Mouse (Mus musculus) B cell, adult 67 days (primary cell): Measurements from ENCODE around the gene Ruvbl2. TPM values are rescaled to one million over a fixed set of nuclear protein-coding genes. Genes with fewer than 3 reads are reported as not detected.

ENCODE experiments used
- total RNA-seq, 2 experiments: library from RNA; stranded (reverse); gene quantifications; 4 replicates each; pipeline ENCODE4 v1.2.4; 2023

Gene Ruvbl2
- 10 to 100 TPM; 48.0 to 56.3 TPM for total RNA-seq

DNA sequence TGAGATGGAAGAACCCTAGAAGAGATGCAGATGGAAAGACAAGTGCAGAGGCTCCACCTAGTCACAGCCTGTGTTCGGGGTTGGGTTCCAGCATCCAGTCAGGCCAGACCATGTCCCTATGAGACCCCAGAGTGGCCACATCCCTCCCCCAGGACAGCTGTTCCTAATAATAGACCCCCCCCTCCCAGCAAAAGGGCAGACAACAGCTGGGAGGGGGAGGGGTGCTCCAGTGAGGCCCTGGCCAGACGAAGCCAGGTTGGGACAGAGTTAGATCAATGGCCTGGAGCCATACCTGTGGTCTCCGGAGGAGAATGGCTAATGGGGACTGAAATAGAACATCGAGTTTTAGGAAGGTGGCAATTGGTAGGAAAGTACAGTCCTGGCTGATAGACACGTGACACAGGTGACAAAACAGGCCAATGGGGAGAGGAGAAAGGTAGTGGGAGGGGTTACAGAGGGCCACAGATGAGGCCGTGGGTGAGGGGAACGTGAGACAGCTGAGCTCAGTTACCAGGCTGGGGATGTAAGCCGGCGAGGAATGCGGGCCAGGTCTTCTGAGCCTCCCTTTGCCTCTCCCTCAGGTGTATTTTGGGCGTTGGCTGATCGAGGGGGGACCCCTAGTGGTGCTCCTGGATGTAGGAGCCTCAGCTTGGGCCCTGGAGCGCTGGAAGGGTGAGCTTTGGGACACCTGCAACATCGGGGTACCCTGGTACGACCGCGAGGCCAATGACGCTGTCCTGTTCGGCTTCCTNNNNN lies at the start of gene Ruvbl2:
Ruvbl2 (minus strand) TSS at position 576 of the 756 bp plus-strand sequence.

DNA sequence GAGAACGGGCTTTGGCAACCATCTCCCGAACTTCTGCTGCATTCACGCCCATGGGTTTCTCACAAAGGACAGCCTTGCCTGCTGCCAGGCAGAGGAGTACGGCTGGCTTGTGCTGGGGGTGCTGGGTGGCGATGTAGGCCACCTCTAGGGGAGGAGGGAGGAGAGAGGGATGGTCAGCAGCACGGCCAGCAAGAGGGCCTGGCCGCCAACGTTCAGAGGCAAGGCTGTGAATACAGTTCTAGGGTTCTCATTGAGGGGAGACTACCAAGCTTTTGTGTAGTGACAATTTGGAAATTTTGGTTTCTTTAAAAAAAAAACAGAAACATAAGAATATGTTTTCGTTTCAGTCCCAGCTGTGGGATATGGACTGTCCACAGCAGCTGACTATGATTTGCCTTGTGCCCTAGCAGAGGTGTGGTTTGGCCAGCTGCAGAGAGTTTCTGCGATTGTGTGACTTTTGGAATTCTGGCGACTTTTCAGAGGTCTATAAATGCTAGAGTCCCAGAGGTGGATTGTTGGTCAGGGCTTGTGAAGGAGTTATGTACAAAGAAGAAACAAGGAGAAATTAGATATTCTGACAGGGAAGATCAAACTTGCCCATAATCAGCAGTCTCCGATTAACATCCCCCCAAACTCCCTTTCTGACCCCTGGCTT lies 49.0 kb upstream of the Ruvbl2 start, which contains the start of gene Gm45808:
Gm45808 (minus strand) TSS at position 51 of the 655 bp plus-strand sequence.

DNA sequence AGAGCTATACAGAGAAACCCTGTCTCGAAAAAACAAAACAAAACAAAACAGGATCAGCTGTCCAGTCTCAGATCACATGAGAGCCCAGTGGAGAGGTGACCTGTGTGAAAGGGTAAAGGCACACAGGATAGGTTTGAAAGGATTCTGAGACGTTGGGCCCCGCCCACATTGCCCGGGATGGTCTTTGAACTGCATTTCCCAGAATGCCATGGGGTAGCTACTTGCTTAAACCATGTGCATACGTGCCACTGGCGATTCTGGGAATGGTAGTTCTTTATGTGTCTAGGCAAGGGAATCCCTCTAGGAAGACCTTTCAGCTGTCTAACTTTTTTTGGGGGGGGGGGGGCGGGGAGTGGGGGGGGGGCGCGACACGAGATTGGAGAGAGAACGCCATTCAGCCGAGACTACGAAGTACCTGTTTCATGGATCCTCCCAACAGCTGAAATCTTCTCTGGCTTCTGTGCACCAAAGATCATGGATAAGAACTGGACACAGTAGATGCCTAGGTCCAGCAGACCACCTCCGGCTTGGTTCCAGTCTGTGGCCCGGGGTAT lies 43.6 kb upstream of the Ruvbl2 start, which contains the start of gene Tulp2:
Tulp2 (plus strand) TSS at position 504 of the 554 bp plus-strand sequence.

DNA sequence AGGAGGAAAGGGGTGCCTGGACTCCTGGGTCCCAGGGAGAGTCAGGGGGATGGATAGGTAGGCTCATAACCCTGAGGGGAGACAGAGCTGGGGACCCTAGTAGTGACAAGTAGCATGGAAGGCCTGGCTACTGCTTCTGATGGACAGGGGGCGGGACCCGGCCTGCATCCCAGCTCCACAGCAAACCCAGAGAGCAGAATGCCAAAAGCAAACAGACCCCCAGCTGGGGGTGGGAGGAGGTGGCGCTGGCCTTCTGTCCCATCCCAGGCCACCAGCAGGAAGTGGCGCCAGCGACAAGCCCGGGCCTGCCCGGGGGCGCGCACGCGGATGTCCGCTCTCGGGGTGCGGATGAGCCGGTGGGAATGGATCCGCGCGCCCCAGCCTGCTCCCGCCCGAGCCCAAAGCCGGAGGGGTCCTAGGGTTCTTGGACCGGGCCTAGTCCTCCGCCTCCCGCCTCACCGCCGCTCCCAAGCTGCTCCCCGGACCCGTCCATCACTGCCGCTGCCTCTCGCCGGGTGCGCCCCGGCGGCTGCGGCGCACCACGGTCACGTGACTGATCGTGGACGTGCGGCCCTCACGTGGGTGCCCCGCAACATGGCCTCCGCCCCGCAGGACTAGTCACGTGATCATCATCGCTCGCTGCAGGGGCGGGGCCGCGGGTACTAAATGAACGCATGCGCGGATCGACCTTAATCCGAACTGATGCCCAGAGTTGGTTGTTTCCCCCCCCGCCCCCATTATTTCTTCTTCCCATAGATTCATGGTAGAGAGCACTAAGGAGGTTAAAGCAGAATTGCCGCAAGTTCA lies 28.6 kb upstream of the Ruvbl2 start, which contains the start of gene Bax:
Bax (minus strand) TSS at position 616 of the 807 bp plus-strand sequence.

DNA sequence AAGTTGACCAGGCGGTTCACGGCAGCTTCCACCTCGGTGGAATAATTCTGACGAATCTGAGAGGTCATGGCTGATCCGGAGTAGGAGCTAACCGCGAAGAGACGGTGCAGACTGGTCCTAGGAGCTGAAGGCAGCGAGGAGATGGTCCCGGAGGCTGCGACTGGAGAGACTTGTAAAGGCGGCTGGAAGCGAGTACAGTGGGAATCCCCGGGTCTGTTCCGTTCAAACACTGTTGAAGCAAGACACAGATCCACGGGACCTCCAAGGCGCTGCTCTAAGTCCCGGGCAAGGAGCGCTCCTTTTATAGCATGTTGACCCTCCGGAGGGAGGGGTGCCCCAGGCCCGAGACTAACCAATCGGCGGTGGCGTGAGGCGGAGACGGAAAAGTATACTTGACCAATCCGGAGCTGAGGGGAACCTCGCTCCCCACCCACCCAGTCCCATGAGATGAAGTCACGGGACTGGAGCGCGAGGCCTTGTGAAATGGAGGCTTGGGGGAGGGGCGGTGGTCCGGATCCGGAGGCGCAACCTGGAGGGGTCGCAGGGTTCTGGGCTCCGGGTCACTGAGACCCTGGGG lies 21.8 kb upstream of the Ruvbl2 start, which contains the start of gene Ftl1:
Ftl1 (minus strand) TSS at position 321 of the 577 bp plus-strand sequence.

DNA sequence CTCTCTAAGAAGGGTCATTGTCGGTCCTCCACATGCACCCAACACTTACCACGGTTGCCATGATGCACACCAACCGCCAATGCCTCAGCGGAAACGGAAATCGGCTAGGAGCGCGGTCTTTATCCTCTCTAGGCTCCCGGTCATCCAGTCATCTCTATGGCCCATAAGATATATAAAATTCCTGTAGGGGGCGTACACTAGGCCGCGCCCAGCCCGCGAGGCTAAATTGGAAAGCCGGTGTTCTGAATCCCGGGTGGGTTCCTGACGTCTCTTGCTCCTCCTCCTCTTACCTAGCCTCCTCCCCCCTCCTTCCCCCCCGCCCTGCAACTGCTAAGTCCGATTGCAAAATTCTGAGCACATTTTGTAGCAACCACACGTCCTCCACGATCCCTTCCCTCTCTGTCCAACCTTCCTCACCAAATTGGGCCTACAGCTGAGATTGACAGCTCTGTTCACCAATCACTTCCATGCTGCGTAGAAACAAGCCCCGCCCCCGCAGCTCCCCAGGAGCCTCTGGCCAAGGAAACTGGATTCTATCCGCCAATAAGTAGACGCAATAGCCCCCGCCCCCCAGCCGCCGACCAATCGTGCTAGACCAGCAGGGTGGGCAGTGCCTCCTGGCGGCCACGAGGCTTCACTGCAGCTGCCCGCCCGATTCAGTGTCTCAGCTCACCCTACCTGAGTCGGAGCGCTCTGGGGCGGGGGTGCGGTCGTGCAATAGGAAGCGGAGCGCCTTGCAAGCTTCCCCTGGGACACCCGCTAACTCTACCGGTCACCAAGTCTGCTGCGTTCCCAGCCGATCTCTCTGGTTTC lies 3.5 kb downstream of the Ruvbl2 start, which contains the start of gene Gys1:
Gys1 (plus strand) TSS at position 642 of the 813 bp plus-strand sequence.

DNA sequence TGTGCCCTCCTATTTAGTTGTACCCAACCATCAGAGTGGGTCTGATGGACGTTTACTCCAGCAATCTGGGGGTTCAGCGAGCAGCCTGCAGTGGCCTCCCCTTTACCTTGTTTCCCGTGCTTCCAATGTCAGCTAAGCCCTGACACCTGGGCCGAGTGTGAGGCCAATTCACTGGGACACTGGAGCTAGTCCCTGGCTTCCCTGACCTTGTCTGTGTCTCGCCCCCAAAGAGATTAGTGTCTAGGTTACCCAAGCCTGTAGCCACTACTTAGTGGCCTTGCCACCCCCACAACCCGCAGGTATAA lies 17.3 kb downstream of the Ruvbl2 start, which contains the start of gene Lhb:
Lhb (plus strand) TSS at position 206 of the 305 bp plus-strand sequence.

DNA sequence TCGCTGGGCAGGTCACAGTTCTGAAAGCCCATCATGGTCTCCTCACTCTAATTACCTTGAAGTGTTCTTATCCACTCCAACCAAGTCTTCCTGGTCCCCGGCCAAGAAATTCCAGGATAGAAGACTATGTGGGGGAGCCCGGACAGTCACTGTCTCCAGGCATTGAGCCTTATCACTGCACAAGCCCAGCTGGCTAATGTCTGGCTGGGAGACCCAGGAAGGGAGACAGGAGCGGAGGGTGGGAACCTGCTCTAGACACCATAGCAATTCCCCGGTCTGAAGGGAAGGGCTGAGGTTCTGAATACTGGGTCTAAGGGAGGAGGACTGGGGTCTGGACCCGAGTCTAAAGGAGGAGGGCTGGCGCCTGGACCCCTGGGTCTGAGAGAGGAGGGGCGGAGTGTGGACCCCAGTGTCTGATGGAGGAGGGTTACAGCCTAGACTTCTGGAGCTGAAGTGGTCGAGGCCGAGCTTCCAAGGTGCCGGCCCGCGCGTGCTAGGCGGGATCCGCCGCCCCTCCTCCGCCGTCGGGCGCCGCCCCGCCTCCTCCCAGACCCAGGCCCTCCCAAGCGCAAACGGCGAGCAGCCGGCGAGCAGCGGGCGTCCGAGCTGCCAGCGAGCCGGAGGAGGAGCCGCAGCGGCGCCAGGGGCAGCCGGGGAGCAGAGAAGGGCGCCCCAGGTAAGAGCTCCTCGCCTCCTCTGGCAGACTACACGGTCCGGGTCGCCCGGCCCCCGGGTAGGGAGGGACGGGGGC lies 24.6 kb downstream of the Ruvbl2 start, which contains the start of gene Ntf5:
Ntf5 (plus strand) TSS at position 583 of the 751 bp plus-strand sequence.

DNA sequence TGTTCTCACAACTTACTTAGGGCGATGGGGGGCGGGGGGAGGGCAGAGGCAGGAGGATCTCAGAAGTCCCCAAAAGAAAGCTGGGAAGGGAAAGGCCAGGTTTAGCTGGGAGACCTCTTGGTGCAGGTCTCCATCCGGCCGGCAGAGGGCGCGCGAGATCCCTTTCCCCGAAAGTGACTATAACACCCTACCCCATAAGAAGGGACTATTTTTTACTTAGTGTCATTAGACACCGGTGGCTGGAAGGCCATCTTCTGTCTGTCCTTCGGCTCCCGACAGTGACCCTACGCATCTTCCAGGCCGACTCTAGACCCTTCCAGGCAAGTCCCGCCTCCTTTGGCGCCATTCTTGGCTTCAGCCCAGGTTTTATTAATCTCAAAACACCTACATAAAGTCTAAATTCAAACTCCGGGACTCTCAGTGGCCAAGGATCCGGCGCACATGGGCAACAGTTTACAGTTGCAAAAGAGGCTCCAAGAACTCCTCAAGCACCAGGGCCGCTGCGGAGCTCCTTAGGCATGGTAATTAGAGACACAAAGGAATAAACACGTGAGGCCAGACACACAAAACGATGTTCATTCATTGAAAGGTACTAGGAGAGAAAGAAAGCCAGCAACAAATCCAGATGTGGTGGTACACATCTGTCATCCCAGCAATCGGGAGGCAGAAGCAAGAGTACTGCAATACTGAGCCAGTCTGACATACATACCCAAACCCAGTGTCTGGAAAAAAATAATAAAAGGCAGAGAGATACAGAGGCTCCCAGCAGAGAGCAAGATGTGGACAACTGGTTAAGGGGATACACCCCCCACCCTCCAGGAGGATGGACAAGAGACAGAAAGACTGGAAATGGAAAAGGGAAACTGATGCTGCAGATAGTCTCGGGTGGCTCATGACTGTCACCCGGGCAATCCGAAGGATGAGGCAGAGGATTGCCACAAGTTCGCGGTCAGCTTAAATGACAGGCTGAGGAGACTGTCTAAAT lies 32.5 kb downstream of the Ruvbl2 start, which contains the start of gene Kcna7:
Kcna7 (plus strand) TSS at position 563 of the 985 bp plus-strand sequence.

DNA sequence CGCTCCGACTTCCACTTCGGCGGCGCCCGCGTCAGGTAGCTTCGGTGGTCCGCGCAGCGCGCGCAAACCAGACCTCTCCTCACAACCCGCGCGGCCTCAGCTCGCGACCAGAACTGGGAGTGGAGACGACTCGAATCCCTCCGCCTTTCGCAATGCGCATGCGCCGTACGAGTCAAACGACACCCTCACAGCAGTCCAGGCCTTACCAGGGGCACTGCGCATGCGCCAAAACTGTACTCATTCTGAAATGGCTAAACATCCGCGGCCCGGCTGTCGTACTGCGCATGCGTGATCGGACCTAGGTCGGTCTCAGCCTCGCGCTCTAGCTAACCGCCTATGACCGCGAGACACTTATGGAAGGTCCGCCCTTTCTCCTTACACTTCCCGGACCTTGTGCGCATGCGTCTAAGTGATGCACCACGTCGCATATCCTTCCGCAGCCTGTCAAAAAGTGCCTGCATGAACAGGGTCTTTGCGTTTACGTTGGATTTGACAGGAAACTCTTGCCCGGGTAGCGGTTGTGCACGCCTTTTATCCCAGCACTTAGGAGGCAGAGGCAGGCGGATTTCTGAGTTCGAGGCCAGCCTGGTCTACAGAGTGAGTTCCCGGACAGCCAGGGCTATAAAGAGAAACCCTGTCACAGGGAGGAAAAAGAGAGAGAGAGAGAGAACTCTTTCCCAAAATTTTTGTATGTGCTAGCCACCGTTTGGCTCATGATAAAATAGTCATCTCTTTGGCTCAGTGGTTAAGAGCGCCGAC lies 42.1 kb downstream of the Ruvbl2 start, which contains the start of gene Snrnp70:
Snrnp70 (minus strand) TSS at position 165 of the 759 bp plus-strand sequence.

Other genes with a start within 250 kb of the Ruvbl2 start
- 1 to 10 TPM in 1 of 2 experiments, under 1 TPM in 1; 0.46 to 1.1 TPM for gene Ccdc155, start 233.2 kb downstream of the Ruvbl2 start, total RNA-seq
- 1 to 10 TPM in 1 of 2 experiments, under 1 TPM in 1; 0.83 to 2.3 TPM for gene Dkkl1, start 225.9 kb downstream of the Ruvbl2 start, total RNA-seq
- not detected for gene Tead2, start 222.3 kb downstream of the Ruvbl2 start, total RNA-seq
- 1,000 to 10,000 TPM; 1,836 to 1,886 TPM for gene Cd37, start 199.0 kb downstream of the Ruvbl2 start, total RNA-seq
- gene Slc6a16, start 197.0 kb downstream of the Ruvbl2 start, total RNA-seq = not detected
- gene Slc6a21, start 160.6 kb downstream of the Ruvbl2 start, total RNA-seq = 1 to 10 TPM; 1.1 to 1.9 TPM
- gene Trpm4, start 104.3 kb downstream of the Ruvbl2 start, total RNA-seq = 10 to 100 TPM in 1 of 2 experiments, 1 to 10 TPM in 1; 8.6 to 16.3 TPM
- not detected for gene Hrc, start 102.8 kb downstream of the Ruvbl2 start, total RNA-seq
- gene Ppfia3, start 71.1 kb downstream of the Ruvbl2 start, total RNA-seq = under 1 TPM in 1 of 2 experiments, not detected in 1; 0.17 TPM
- gene Lin7b, start 67.5 kb downstream of the Ruvbl2 start, total RNA-seq = 1 to 10 TPM; 1.2 to 1.5 TPM
- gene Snrnp70, start 42.4 kb downstream of the Ruvbl2 start, total RNA-seq = 100 to 1,000 TPM; 614 to 615 TPM
- not detected for gene Kcna7, start 32.4 kb downstream of the Ruvbl2 start, total RNA-seq
- gene Ntf5, start 24.4 kb downstream of the Ruvbl2 start, total RNA-seq = not detected
- gene Lhb, start 17.3 kb downstream of the Ruvbl2 start, total RNA-seq = not detected
- gene Gys1, start 3.3 kb downstream of the Ruvbl2 start, total RNA-seq = 10 to 100 TPM; 21.3 to 24.4 TPM
- gene Ftl1, start 21.8 kb upstream of the Ruvbl2 start, total RNA-seq = 100 to 1,000 TPM; 609 to 629 TPM
- gene Bax, start 28.8 kb upstream of the Ruvbl2 start, total RNA-seq = 100 to 1,000 TPM; 113 to 118 TPM
- not detected for gene Tulp2, start 43.8 kb upstream of the Ruvbl2 start, total RNA-seq
- 1 to 10 TPM in 1 of 2 experiments, not detected in 1; 3.7 TPM for gene Gm45808, start 48.7 kb upstream of the Ruvbl2 start, total RNA-seq
- 1 to 10 TPM; 3.3 to 5.3 TPM for gene Dhdh, start 50.7 kb upstream of the Ruvbl2 start, total RNA-seq
- 10 to 100 TPM; 78.3 to 83.7 TPM for gene Nucb1, start 72.3 kb upstream of the Ruvbl2 start, total RNA-seq
- gene Ppp1r15a, start 88.2 kb upstream of the Ruvbl2 start, total RNA-seq = 1,000 to 10,000 TPM in 1 of 2 experiments, 100 to 1,000 TPM in 1; 780 to 1,130 TPM
- 1 to 10 TPM; 2.5 to 2.8 TPM for gene Plekha4, start 88.2 kb upstream of the Ruvbl2 start, total RNA-seq
- 1 to 10 TPM in 1 of 2 experiments, not detected in 1; 8.0 TPM for gene Hsd17b14, start 116.8 kb upstream of the Ruvbl2 start, total RNA-seq
- 10 to 100 TPM; 28.7 to 47.2 TPM for gene Bcat2, start 132.1 kb upstream of the Ruvbl2 start, total RNA-seq
- gene Fgf21, start 177.4 kb upstream of the Ruvbl2 start, total RNA-seq = not detected
- gene Fut1, start 179.2 kb upstream of the Ruvbl2 start, total RNA-seq = not detected
- gene Izumo1, start 183.7 kb upstream of the Ruvbl2 start, total RNA-seq = not detected
- not detected for gene Rasip1, start 189.4 kb upstream of the Ruvbl2 start, total RNA-seq
- gene Mamstr, start 201.9 kb upstream of the Ruvbl2 start, total RNA-seq = not detected
- not detected for gene Fut2, start 228.3 kb upstream of the Ruvbl2 start, total RNA-seq
- gene Ntn5, start 245.9 kb upstream of the Ruvbl2 start, total RNA-seq = not detected